ENCODE assay signal across 8 mouse cellular contexts in the genomic region with DNA sequence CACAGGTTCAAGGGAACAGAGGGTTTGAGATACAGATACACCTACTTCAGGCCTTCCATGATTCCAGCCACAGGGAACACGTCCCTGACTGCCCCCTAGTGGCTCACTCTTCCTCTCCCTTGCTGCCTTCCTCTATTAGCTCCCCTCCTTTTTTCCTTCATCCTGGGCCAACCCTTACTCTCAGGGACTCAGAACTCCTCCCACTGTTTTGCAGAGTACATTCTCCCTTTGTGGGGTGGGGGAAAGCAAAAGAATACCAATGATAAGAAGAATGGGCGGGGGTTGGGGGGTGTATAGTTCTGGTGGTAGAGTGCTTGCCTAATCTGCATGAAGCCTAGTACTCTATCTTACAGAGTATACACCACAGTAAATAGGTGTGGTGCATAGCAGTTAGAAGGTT. TPM values are rescaled to one million over a fixed set of nuclear protein-coding genes. Genes with fewer than 3 reads are reported as not detected.
DNase-seq lines count a peak whose midpoint lies in the region; ATAC-seq and TF ChIP-seq lines count a peak whose summit lies in the region.

No protein-coding gene starts in this region.

- peak; percentile 42 for DNase-seq in right cerebral cortex, adult 18-20 months
- DNase-seq in right cerebral cortex, postnatal 36 days (ENCODE audit: low spot score in 2 of 2) = no peak
- DNase-seq in R1 (ENCODE audit: low read depth, low spot score) = peak; percentile 95
- peak; percentile 36 for DNase-seq in hindbrain, embryonic 10.5 days (ENCODE audit: low spot score)
- peak; percentile 72 for DNase-seq in midbrain, embryonic 14.5 days

- TF ChIP-seq POLR2A in cortical plate, adult 2 months (IDR thresholded peaks at IDR 0.05; ENCODE audit: extremely low read depth, insufficient read depth, low read length) = no peak

- 29% methylated on average over 2 of the region's 2 CpGs for whole genome bisulfite sequencing in hindbrain, embryonic 10.5 days
- 32% methylated on average over 2 of the region's 2 CpGs for WGBS in limb, embryonic 13.5 days
- 35% methylated on average over 2 of the region's 2 CpGs for WGBS in midbrain, embryonic 14.5 days

- no peak overlapping the region for H3K4me2 ChIP-seq in limb, embryonic 13.5 days (replicated peaks)
- H3K4me2 ChIP-seq in midbrain, embryonic 14.5 days (ENCODE audit: low read length) = no peak overlapping the region

- no peaks in the 10 kb centered on the region for H3K27me3 ChIP-seq in hindbrain, embryonic 10.5 days (ENCODE audit: insufficient read depth, poor library complexity, severe bottlenecking)
- H3K27me3 ChIP-seq in limb, embryonic 13.5 days = no peaks in the 10 kb centered on the region
- H3K27me3 ChIP-seq in midbrain, embryonic 14.5 days (ENCODE audit: control insufficient read depth, insufficient read depth, low read length) = no peaks in the 10 kb centered on the region

- H3K9me3 ChIP-seq in hindbrain, embryonic 10.5 days = peaks cover 3% of the 10 kb centered on the region; the same call in 1 of the 2 replicates
- H3K9me3 ChIP-seq in limb, embryonic 13.5 days = no peaks in the 10 kb centered on the region
- H3K9me3 ChIP-seq in midbrain, embryonic 14.5 days (ENCODE audit: control insufficient read depth, low read length) = no peaks in the 10 kb centered on the region

- TF ChIP-seq CTCF in cortical plate, adult 2 months (IDR thresholded peaks at IDR 0.05; ENCODE audit: extremely low read depth, insufficient read depth, low read length) = peak; percentile 66

- H3K4me1 ChIP-seq in cortical plate, adult 2 months (ENCODE audit: control insufficient read depth, insufficient read depth, low read length) = no peaks in the 10 kb centered on the region
- no peaks in the 10 kb centered on the region for H3K4me1 ChIP-seq in hindbrain, embryonic 10.5 days (replicated peaks)
- H3K4me1 ChIP-seq in limb, embryonic 13.5 days = no peaks in the 10 kb centered on the region
- no peaks in the 10 kb centered on the region for H3K4me1 ChIP-seq in midbrain, embryonic 14.5 days (ENCODE audit: control insufficient read depth, insufficient read depth, low read length)

- no peak overlapping the region for H3K4me3 ChIP-seq in cortical plate, adult 2 months (ENCODE audit: insufficient read depth, low read length)
- no peak overlapping the region for H3K4me3 ChIP-seq in hindbrain, embryonic 10.5 days
- no peak overlapping the region for H3K4me3 ChIP-seq in limb, embryonic 13.5 days
- no peak overlapping the region for H3K4me3 ChIP-seq in midbrain, embryonic 14.5 days (replicated peaks; ENCODE audit: low read depth, low read length)

- H3K9ac ChIP-seq in limb, embryonic 13.5 days = no peak overlapping the region
- no peak overlapping the region for H3K9ac ChIP-seq in midbrain, embryonic 14.5 days (replicated peaks; ENCODE audit: low read length)

- no peak overlapping the region for H3K27ac ChIP-seq in cortical plate, adult 2 months (ENCODE audit: insufficient read depth, low read length)
- H3K27ac ChIP-seq in hindbrain, embryonic 10.5 days = no peak overlapping the region
- no peak overlapping the region for H3K27ac ChIP-seq in limb, embryonic 13.5 days
- H3K27ac ChIP-seq in midbrain, embryonic 14.5 days (replicated peaks; ENCODE audit: low read depth, low read length) = no peak overlapping the region

- 0 out of 2 replicates have a peak, but pooled peaks have one; percentile 49 for ATAC-seq in limb, embryonic 13.5 days (ENCODE audit: low FRiP score, low read depth)
- peak; percentile 37; the same call in 1 of the 2 replicates for ATAC-seq in midbrain, embryonic 14.5 days (ENCODE audit: low FRiP score, low TSS enrichment)
- ATAC-seq in inflammation-experienced regulatory T-cells, adult 6 months = no peak

- H3K36me3 ChIP-seq in hindbrain, embryonic 10.5 days = peaks cover 69% of the 10 kb centered on the region
- H3K36me3 ChIP-seq in limb, embryonic 13.5 days = peaks cover 42% of the 10 kb centered on the region
- peaks cover 43% of the 10 kb centered on the region for H3K36me3 ChIP-seq in midbrain, embryonic 14.5 days (ENCODE audit: control insufficient read depth, insufficient read depth, low read length)

RNA-seq across cellular contexts. Expression of gene Pik3ip1, which starts 16.1 kb away (rescaled TPM):
- 41.3 and 42.6 TPM in 2 replicates for polyA plus RNA-seq in cortical plate, adult 2 months (2012; rRNA removed)
- 9.3 and 9.4 TPM in 2 replicates for polyA plus RNA-seq in hindbrain, embryonic 10.5 days (2016; fragmentation: Nextera tagmentation; extraction: Ambion mirVana)
- 15.7 and 17.2 TPM in 2 replicates for polyA plus RNA-seq in limb, embryonic 13.5 days (2015; fragmentation: Nextera tagmentation; extraction: Ambion mirVana)
- polyA plus RNA-seq in midbrain, embryonic 14.5 days (2014; fragmentation: Nextera tagmentation; extraction: Ambion mirVana) = 20.2 and 21.2 TPM in 2 replicates
- polyA plus RNA-seq in inflammation-experienced regulatory T-cells, adult 6 months (2017; shearing (Covaris generic)) = 10 to 100 TPM; 11.5 to 59.1 (median 35.3) TPM

RNA-seq across cellular contexts. Expression of gene Patz1, which starts 25.5 kb away (rescaled TPM):
- polyA plus RNA-seq in cortical plate, adult 2 months (2012; rRNA removed) = 29.0 and 30.1 TPM in 2 replicates
- polyA plus RNA-seq in hindbrain, embryonic 10.5 days (2016; fragmentation: Nextera tagmentation; extraction: Ambion mirVana) = 106 and 116 TPM in 2 replicates
- polyA plus RNA-seq in limb, embryonic 13.5 days (2015; fragmentation: Nextera tagmentation; extraction: Ambion mirVana) = 45.5 and 48.7 TPM in 2 replicates
- 61.9 and 78.7 TPM in 2 replicates for polyA plus RNA-seq in midbrain, embryonic 14.5 days (2014; fragmentation: Nextera tagmentation; extraction: Ambion mirVana)
- 10 to 100 TPM; 15.5 to 19.6 (median 16.0) TPM for polyA plus RNA-seq in inflammation-experienced regulatory T-cells, adult 6 months (2017; shearing (Covaris generic))

RNA-seq across cellular contexts. Expression of gene Drg1, which starts 47.9 kb away (rescaled TPM):
- 77.1 and 88.5 TPM in 2 replicates for polyA plus RNA-seq in cortical plate, adult 2 months (2012; rRNA removed)
- polyA plus RNA-seq in hindbrain, embryonic 10.5 days (2016; fragmentation: Nextera tagmentation; extraction: Ambion mirVana) = 317 and 322 TPM in 2 replicates
- polyA plus RNA-seq in limb, embryonic 13.5 days (2015; fragmentation: Nextera tagmentation; extraction: Ambion mirVana) = 226 and 231 TPM in 2 replicates
- polyA plus RNA-seq in midbrain, embryonic 14.5 days (2014; fragmentation: Nextera tagmentation; extraction: Ambion mirVana) = 214 and 242 TPM in 2 replicates
- 100 to 1,000 TPM; 162 to 177 (median 172) TPM for polyA plus RNA-seq in inflammation-experienced regulatory T-cells, adult 6 months (2017; shearing (Covaris generic))

Comparison
In these comparisons a context has a peak if more than half of its experiments do, and no peak if none do; other contexts are left out.
1. DNase-seq: peak in right cerebral cortex, adult 18-20 months (single experiment), R1 (single experiment), hindbrain, embryonic 10.5 days (single experiment) and midbrain, embryonic 14.5 days (single experiment); none in right cerebral cortex, postnatal 36 days (0 of 2).